Mouse (Mus musculus) 3134 (cell line): ENCODE results near the gene Prpf31.

ENCODE experiments used
- DNase-seq: peaks from one replicate; pipeline ENCODE4 v3.0.0-alpha.2; 2011; ENCODE audit warnings: low spot score; ENCODE audit not compliant: insufficient read length; ENCODE audit errors: extremely low read depth

The Prpf31 gene

GRCm38 (mm10) chr7:3683908-3684550 lies 54.2 kb downstream of the Prpf31 start:
- no peak for DNase-seq

- no peak for DNase-seq
Measured at GRCm38 (mm10) chr7:3684698-3685097, 54.9 kb downstream of the Prpf31 start.

- no peak for DNase-seq
Measured at GRCm38 (mm10) chr7:3685400-3686187, 55.8 kb downstream of the Prpf31 start.

GRCm38 (mm10) chr7:3691919-3692318 lies 62.1 kb downstream of the Prpf31 start:
- DNase-seq, result no peak
